Mouse (Mus musculus): ENCODE measurements around the gene Stra8.

DNA sequence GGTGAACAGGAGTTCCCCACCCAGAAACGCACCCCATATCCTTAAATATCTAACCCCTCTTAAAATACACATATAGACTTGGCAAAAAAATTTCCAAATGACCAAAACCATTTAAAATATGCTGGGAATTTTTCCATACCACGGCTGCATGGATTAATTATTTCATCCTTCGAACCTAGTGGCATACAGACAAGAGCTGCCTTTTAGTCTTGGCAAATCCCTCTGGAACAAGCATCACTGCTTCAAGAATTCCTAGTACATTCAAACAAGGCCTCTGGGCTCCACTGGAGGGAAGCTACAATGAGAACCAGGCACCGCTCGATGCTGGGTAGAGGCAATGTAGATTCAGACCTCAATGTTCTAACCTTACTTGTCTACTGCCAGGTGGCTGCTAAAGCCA is 49.2 kb upstream of the Stra8 start:
- TF ChIP-seq POLR2A (IDR thresholded peaks at IDR 0.05; ENCODE audit: borderline replicate concordance, insufficient read depth, low read length) (no peak), CTCF (IDR thresholded peaks at IDR 0.05; ENCODE audit: borderline replicate concordance, insufficient read depth, low read depth, low read length) (no peak)
